Mouse (Mus musculus) c-Kit-positive CD71-negative TER-119-negative erythroid progenitor cells, embryonic 14.5 days (primary cell): Measurements from ENCODE around the gene Hdac11.

ENCODE experiments used
- DNase-seq: peaks from one replicate; pipeline ENCODE4 v3.0.0-alpha.2; 2013; ENCODE audit warnings: low read depth

Hdac11 gene

GRCm38 (mm10) chr6:91137343-91137956, 19.0 kb upstream of the Hdac11 start:
- DNase-seq, result no peak

DNA sequence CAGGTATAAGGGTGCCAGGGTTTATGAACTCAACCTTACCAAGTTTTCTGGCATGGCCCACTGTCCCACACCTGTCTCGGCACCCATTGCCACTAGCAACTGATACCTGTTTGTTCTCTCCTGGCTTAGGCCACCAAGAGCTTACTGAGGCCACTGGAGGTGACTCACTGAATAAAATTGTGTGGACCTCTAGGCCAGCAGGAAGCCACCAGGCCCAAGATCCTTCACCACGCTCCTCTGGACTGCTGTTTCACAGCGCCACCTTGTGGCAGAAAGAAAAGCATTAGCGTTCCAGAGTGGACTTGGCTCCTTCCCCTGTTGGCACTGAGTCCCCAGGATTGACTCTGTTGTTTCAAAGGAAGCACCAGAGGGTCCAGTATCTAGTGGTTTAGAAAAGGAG, 16.6 kb upstream of the Hdac11 start:
- no peak for DNase-seq

GRCm38 (mm10) chr6:91145056-91145455, 11.4 kb upstream of the Hdac11 start:
- no peak for DNase-seq

DNA sequence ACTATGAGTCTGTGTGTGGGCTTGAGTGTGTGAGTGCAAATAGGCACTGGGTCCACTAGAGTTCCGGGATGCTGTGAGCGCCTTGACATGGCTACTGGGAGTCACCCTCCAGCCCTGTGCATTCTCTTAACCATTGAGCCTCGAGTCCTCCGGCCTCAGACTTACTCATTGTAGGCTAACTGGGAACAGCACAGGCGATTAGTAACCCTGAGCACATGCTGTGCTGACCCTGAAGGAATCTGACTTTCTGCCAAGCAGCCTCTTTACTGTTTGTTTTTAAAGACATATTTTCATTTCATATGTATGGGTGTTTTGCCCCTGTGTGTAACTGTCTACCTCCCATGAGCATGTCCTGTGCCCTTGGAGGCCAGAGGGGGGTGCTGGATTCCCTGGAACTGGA, 10.9 kb upstream of the Hdac11 start:
- DNase-seq, result no peak

DNA sequence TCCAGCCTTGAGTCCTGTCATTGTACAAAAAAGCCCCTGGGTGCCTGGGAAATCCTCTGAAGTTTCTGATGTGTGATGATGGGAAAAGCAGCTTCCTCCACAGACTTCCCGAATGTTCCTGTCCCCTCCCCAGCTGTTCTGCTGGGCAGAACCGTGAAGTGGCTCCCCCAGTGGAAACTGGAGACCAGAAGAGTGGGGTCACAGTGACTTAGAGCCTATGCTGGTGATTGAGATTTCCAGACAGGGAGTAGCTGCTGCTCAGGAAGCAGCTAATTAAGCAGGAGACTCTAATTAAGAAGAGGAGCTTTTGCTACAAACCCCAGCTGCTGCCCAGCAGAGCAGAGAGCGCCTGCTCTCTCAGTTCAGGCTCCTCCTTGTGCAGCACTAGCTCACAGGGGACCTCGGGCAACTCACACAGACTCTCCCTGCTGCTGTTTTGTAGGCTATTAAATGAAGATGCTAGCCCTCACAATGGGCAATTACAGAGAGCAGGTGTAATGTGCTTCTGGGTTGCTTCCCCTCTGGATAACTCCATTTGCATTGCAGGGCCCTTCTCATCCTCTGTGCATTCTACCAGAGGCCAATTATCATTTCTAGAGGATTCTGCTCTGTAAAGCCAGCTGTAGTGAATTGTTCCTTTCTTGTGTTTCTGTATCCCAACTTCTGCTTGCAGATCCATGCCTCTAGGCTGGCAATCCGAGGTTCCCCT, 9.9 kb upstream of the Hdac11 start:
- no peak for DNase-seq

- DNase-seq, result no peak
Observed at GRCm38 (mm10) chr6:91147152-91147770, 9.2 kb upstream of the Hdac11 start.

- DNase-seq, result no peak
Observed at GRCm38 (mm10) chr6:91152892-91153548, 3.4 kb upstream of the Hdac11 start.

DNA sequence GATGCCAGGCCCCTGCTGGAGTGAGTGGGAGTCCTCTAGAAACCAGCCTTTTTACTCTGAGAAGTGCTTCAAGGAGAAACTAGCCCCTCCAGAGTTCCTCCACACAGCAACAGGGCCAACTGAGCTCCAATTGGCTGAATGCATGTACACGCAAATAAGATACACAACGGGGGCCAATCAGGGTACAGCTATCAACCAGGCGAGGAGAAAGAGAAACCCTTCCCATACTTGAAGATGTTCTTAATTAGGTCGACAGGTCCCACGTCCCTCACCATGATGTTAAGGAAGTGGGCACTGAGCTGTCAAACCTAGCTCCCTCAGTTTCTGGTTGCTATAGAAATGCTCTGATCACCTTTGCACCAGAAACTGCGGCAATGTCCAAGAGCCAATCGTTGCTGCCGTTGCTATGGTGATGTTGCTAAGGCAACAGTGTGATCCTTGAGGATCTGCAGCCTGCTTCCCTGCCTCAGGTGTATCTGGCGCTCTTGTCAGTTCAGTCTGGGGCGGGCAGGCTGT, 2.9 kb upstream of the Hdac11 start:
- no peak for DNase-seq

GRCm38 (mm10) chr6:91154685-91155084, 1.8 kb upstream of the Hdac11 start:
- DNase-seq, result no peak

DNA sequence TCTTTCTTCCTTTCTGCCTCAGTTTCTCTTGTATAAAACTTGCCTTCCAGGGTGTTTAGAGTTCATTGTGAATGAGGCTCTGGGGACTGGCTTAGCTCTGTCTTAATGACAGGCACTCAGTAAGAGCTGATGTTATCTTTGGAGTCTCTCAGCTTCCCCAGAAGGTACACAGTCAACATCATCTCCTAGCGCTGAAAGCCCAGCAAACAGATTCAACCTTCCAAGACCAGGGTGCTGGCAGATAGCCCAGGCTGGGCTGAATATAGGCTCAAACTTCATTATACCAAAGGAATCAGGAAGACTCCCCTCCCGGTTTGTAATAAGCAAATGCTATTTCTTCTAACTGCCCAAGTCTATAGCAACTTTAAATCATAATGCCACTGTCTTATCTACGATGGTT, 1.2 kb upstream of the Hdac11 start:
- no peak for DNase-seq

GRCm38 (mm10) chr6:91156062-91156461, 403 bp upstream of the Hdac11 start:
- no peak for DNase-seq

GRCm38 (mm10) chr6:91157237-91157570, 739 bp downstream of the Hdac11 start:
- no peak for DNase-seq

- no peak for DNase-seq
Observed at GRCm38 (mm10) chr6:91159047-91159446, 2.6 kb downstream of the Hdac11 start.

DNA sequence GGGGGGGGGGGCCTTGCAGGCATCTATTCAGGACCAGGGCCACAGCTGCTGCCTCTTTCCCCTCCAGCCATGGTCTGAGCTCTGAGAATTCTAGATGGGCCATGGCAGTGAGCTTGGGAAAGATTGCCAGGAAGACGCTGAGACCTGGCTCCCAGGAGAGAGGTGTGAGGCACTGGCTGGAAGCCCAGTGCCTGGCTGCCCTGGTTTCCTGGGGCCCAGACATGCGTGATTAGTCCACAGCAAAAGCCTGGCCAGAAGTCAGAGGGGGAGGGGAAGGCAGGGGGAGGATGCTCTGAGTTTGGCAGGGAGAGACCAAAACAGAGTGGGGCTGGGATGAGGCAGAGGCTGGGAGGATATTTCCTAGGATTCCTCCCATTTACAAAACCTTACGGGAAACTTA, 3.9 kb downstream of the Hdac11 start:
- DNase-seq, result no peak

DNA sequence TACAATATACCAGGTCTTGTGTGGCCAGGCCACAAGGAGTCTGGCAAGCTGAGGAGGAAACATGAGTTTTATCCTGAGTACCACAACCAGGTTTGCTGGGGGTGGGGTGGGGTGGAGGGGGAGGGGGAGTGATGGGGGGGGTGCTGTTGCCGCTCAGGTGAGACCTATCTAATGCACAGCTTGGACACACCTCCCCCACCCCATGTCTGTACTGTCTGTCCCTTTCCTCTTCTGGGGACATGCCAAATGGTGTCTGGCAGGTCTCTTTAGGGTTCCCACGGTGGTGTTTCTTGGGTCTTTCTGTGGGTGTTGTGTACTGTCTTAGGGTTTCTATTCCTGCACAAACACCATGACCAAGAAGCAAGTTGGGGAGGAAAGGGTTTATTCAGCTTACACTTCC, 4.5 kb downstream of the Hdac11 start:
- no peak for DNase-seq

GRCm38 (mm10) chr6:91161506-91162235, 5.2 kb downstream of the Hdac11 start:
- DNase-seq, result no peak

DNA sequence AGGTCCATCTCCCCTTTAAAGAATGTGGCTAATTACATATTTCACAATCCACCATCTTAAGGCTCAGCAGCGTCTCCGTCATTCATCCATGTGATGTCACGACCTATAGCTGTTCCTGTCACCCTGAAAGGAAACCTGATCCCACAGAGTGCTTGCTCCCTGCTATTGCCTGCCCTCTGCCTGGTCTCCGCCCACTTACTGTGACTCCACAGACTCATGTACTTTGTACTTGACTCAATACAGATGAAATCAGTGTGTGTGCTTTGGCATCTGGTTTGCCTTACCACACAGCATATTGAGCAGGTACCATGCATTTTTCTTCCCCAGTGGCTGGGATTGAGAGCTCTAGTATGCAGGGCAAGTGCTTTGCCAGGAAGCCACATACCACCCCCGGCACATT, 5.8 kb downstream of the Hdac11 start:
- no peak for DNase-seq

- DNase-seq, result peak; percentile 31
Observed at GRCm38 (mm10) chr6:91163195-91163911, 6.9 kb downstream of the Hdac11 start.

DNA sequence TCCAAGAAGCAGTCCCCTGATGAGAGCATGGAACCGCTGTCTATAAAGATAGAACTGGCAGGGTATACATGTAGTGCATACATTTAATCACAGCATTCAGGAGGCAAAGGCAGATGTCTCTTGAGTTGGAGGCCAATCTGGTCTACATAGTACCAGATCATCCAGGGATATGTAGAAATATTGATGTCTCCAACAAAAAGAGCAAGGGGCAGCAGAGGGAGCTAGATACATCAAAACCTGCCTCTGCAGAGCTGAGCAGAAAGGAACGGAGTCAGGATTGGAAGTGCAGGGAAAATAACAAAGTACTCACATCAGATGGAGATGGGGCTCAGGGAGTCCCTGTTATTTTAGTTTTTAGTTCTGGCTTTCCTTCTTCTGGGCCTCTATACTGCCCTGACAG, 8.1 kb downstream of the Hdac11 start:
- no peak for DNase-seq

- peak; percentile 50 for DNase-seq
Observed at GRCm38 (mm10) chr6:91165210-91165609, 8.7 kb downstream of the Hdac11 start.

- no peak for DNase-seq
Observed at GRCm38 (mm10) chr6:91167828-91168227, 11.4 kb downstream of the Hdac11 start.

GRCm38 (mm10) chr6:91169129-91169528, 12.7 kb downstream of the Hdac11 start:
- DNase-seq, result no peak
